Mouse (Mus musculus) neural tube, embryonic 13.5 days (tissue): ENCODE measurements around the gene Tm4sf4. TPM values are rescaled to one million over a fixed set of nuclear protein-coding genes. Genes with fewer than 3 reads are reported as not detected.

Experiments used
- ATAC-seq: fragments of 200-750 bp; cut with Nextera tagmentation; 2 replicates; pipeline ENCODE4 v1.8.0; 2017; ENCODE audit warnings: low read depth, mild to moderate bottlenecking, moderate TSS enrichment, moderate library complexity
- H3K27ac ChIP-seq: fragments of 300-500 bp; sonication (generic); replicated peaks from 2 replicates; pipeline ENCODE4 v1.5.1; 2015; ENCODE audit warnings: moderate library complexity, mild to moderate bottlenecking, inconsistent platforms
- H3K27me3 ChIP-seq: fragments of 300-500 bp; sonication (generic); 2 replicates; pipeline ENCODE4 v1.6.1; 2015; ENCODE audit warnings: mild to moderate bottlenecking, inconsistent platforms
- H3K36me3 ChIP-seq: fragments of 300-500 bp; sonication (generic); 2 replicates; pipeline ENCODE4 v1.6.1; 2015; ENCODE audit warnings: mild to moderate bottlenecking, inconsistent platforms
- H3K4me1 ChIP-seq: fragments of 300-500 bp; sonication (generic); replicated peaks from 2 replicates; pipeline ENCODE4 v1.6.1; 2015; ENCODE audit warnings: inconsistent platforms
- H3K4me2 ChIP-seq: fragments of 300-500 bp; sonication (generic); 2 replicates; pipeline ENCODE4 v1.6.1; 2015; ENCODE audit warnings: inconsistent platforms, mild to moderate bottlenecking, moderate library complexity
- H3K4me3 ChIP-seq: fragments of 300-500 bp; sonication (generic); 2 replicates; pipeline ENCODE4 v1.5.1; 2015; ENCODE audit warnings: mild to moderate bottlenecking, inconsistent platforms
- H3K9ac ChIP-seq: fragments of 300-500 bp; sonication (generic); 2 replicates; pipeline ENCODE4 v1.6.1; 2015; ENCODE audit warnings: moderate library complexity, mild to moderate bottlenecking, inconsistent platforms
- H3K9me3 ChIP-seq: fragments of 300-500 bp; sonication (generic); 2 replicates; pipeline ENCODE4 v1.6.1; 2016; ENCODE audit warnings: inconsistent platforms
- WGBS: fragments of 180-500 bp; shearing (Covaris S2); methylation state at CpG from one replicate; pipeline ENCODE4 v1.1.7; 2015; 5-methylcytosine and 5-hydroxymethylcytosine counted together
- polyA plus RNA-seq: library from polyadenylated mRNA; unstranded; fragments of >200 nt; fragmentation: Nextera tagmentation; extraction: Ambion mirVana; gene quantifications from 2 replicates; pipeline ENCODE4 v1.2.1, GENCODE M21; 2015

Gene Tm4sf4
- polyA plus RNA-seq, result 0.92 and 1.4 TPM in 2 replicates

GRCm38 (mm10) chr3:57425089-57425730, at the start of gene Tm4sf4:
TSS of gene Tm4sf4 (plus strand) at chr3:57425314.
- Histone ChIP-seq H3K4me2 (no peak within 1 kb of the TSS), H3K4me3 (no peak within 1 kb of the TSS), H3K4me1 (peaks cover 9% of the 10 kb centered on the region), H3K27me3 (no peaks in the 10 kb centered on the region), H3K36me3 (no peaks in the 10 kb centered on the region), H3K9me3 (no peaks in the 10 kb centered on the region), H3K27ac (peak within 1 kb of the TSS; percentile 49), H3K9ac (no peak within 1 kb of the TSS)
- peak; percentile 76; the same call in 1 of the 2 replicates for ATAC-seq
- 22% methylated on average over 10 of the region's 10 CpGs for WGBS

GRCm38 (mm10) chr3:57386423-57386822, 38.7 kb upstream of the Tm4sf4 start:
- H3K27me3 ChIP-seq, result no peaks in the 10 kb centered on the region
- WGBS, result 91% methylated on average over 6 of the region's 6 CpGs
- no peaks in the 10 kb centered on the region for H3K4me1 ChIP-seq
- H3K36me3 ChIP-seq, result no peaks in the 10 kb centered on the region
- H3K27ac ChIP-seq, result no peak overlapping the region
- no peak overlapping the region for H3K4me2 ChIP-seq
- H3K9me3 ChIP-seq, result no peaks in the 10 kb centered on the region
- H3K9ac ChIP-seq, result no peak overlapping the region
- H3K4me3 ChIP-seq, result no peak overlapping the region
- no peak for ATAC-seq

- WGBS, result 83% methylated on average over 2 of the region's 2 CpGs
These were observed 38.2 kb upstream of the Tm4sf4 start for GRCm38 (mm10) chr3:57386895-57387294.

GRCm38 (mm10) chr3:57387593-57387992, 37.5 kb upstream of the Tm4sf4 start:
- H3K4me1 ChIP-seq, result no peaks in the 10 kb centered on the region
- WGBS, result 78% methylated on average over 2 of the region's 2 CpGs
- H3K27ac ChIP-seq, result no peak overlapping the region
- ATAC-seq, result no peak
- H3K9me3 ChIP-seq, result no peaks in the 10 kb centered on the region
- H3K9ac ChIP-seq, result no peak overlapping the region
- H3K36me3 ChIP-seq, result no peaks in the 10 kb centered on the region
- no peak overlapping the region for H3K4me3 ChIP-seq
- H3K4me2 ChIP-seq, result no peak overlapping the region
- H3K27me3 ChIP-seq, result no peaks in the 10 kb centered on the region

More at GRCm38 (mm10) chr3:57386895-57387294, 38.2 kb upstream of the Tm4sf4 start:
- Histone ChIP-seq H3K27ac (no peak overlapping the region), H3K4me1 (no peaks in the 10 kb centered on the region), H3K9ac (no peak overlapping the region), H3K9me3 (no peaks in the 10 kb centered on the region), H3K36me3 (no peaks in the 10 kb centered on the region), H3K4me2 (no peak overlapping the region), H3K27me3 (no peaks in the 10 kb centered on the region), H3K4me3 (no peak overlapping the region)
- no peak for ATAC-seq

- no peak overlapping the region for H3K4me3 ChIP-seq
- H3K27ac ChIP-seq, result no peak overlapping the region
- no peaks in the 10 kb centered on the region for H3K36me3 ChIP-seq
- no peaks in the 10 kb centered on the region for H3K4me1 ChIP-seq
- ATAC-seq, result no peak
- no peaks in the 10 kb centered on the region for H3K9me3 ChIP-seq
- WGBS, result 90% methylated on average over 4 of the region's 4 CpGs
- no peak overlapping the region for H3K9ac ChIP-seq
- H3K4me2 ChIP-seq, result no peak overlapping the region
- H3K27me3 ChIP-seq, result no peaks in the 10 kb centered on the region
These were observed 13.6 kb upstream of the Tm4sf4 start for GRCm38 (mm10) chr3:57411535-57411934.

- Histone ChIP-seq H3K9me3 (no peaks in the 10 kb centered on the region), H3K9ac (no peak overlapping the region), H3K27ac (no peak overlapping the region), H3K4me2 (no peak overlapping the region), H3K4me3 (no peak overlapping the region), H3K27me3 (no peaks in the 10 kb centered on the region), H3K4me1 (peaks cover 5% of the 10 kb centered on the region), H3K36me3 (no peaks in the 10 kb centered on the region)
- ATAC-seq, result no peak
- 60% methylated on average over 2 of the region's 2 CpGs for WGBS
These were observed 4.9 kb upstream of the Tm4sf4 start for GRCm38 (mm10) chr3:57420233-57420632.

GRCm38 (mm10) chr3:57420660-57421059, 4.5 kb upstream of the Tm4sf4 start:
- 89% methylated on average over 1 of the region's 1 CpGs for WGBS

GRCm38 (mm10) chr3:57426351-57426750, 1.2 kb downstream of the Tm4sf4 start:
- no peaks in the 10 kb centered on the region for H3K27me3 ChIP-seq
- 82% methylated on average over 11 of the region's 11 CpGs for WGBS
- H3K9me3 ChIP-seq, result no peaks in the 10 kb centered on the region
- H3K9ac ChIP-seq, result no peak overlapping the region
- H3K36me3 ChIP-seq, result no peaks in the 10 kb centered on the region
- H3K4me3 ChIP-seq, result no peak overlapping the region
- ATAC-seq, result no peak
- H3K4me2 ChIP-seq, result no peak overlapping the region
- H3K4me1 ChIP-seq, result peaks cover 9% of the 10 kb centered on the region
- H3K27ac ChIP-seq, result no peak overlapping the region

More at GRCm38 (mm10) chr3:57420660-57421059, 4.5 kb upstream of the Tm4sf4 start:
- no peak overlapping the region for H3K27ac ChIP-seq
- no peaks in the 10 kb centered on the region for H3K27me3 ChIP-seq
- no peak overlapping the region for H3K4me3 ChIP-seq
- ATAC-seq, result no peak
- H3K9ac ChIP-seq, result no peak overlapping the region
- no peaks in the 10 kb centered on the region for H3K36me3 ChIP-seq
- no peak overlapping the region for H3K4me2 ChIP-seq
- no peaks in the 10 kb centered on the region for H3K9me3 ChIP-seq
- peaks cover 9% of the 10 kb centered on the region for H3K4me1 ChIP-seq

GRCm38 (mm10) chr3:57428682-57429464, 3.8 kb downstream of the Tm4sf4 start:
- Histone ChIP-seq H3K4me2 (no peak overlapping the region), H3K27ac (no peak overlapping the region), H3K4me3 (no peak overlapping the region), H3K36me3 (no peaks in the 10 kb centered on the region), H3K27me3 (no peaks in the 10 kb centered on the region), H3K9me3 (no peaks in the 10 kb centered on the region), H3K9ac (no peak overlapping the region), H3K4me1 (peaks cover 9% of the 10 kb centered on the region; the same call in 1 of the 2 replicates)
- no peak for ATAC-seq
- WGBS, result 51% methylated on average over 5 of the region's 5 CpGs

- H3K4me3 ChIP-seq, result no peak overlapping the region
- no peak for ATAC-seq
- H3K9me3 ChIP-seq, result no peaks in the 10 kb centered on the region
- no peaks in the 10 kb centered on the region for H3K27me3 ChIP-seq
- H3K4me1 ChIP-seq, result peaks cover 9% of the 10 kb centered on the region; the same call in 1 of the 2 replicates
- no peak overlapping the region for H3K4me2 ChIP-seq
- H3K9ac ChIP-seq, result no peak overlapping the region
- H3K27ac ChIP-seq, result no peak overlapping the region
- 76% methylated on average over 4 of the region's 4 CpGs for WGBS
- H3K36me3 ChIP-seq, result no peaks in the 10 kb centered on the region
These were observed 4.4 kb downstream of the Tm4sf4 start for GRCm38 (mm10) chr3:57429486-57429885.

- WGBS, result 74% methylated on average over 3 of the region's 3 CpGs
- H3K27me3 ChIP-seq, result no peaks in the 10 kb centered on the region
- no peak overlapping the region for H3K4me3 ChIP-seq
- H3K27ac ChIP-seq, result no peak overlapping the region
- H3K9me3 ChIP-seq, result no peaks in the 10 kb centered on the region
- no peak overlapping the region for H3K4me2 ChIP-seq
- no peak for ATAC-seq
- no peak overlapping the region for H3K9ac ChIP-seq
- no peaks in the 10 kb centered on the region for H3K4me1 ChIP-seq
- no peaks in the 10 kb centered on the region for H3K36me3 ChIP-seq
These were observed 6.6 kb downstream of the Tm4sf4 start for GRCm38 (mm10) chr3:57431706-57432105.

GRCm38 (mm10) chr3:57435364-57435763, 10.2 kb downstream of the Tm4sf4 start:
- 85% methylated on average over 8 of the region's 8 CpGs for WGBS

More at GRCm38 (mm10) chr3:57435364-57435763, 10.2 kb downstream of the Tm4sf4 start:
- Histone ChIP-seq H3K36me3 (no peaks in the 10 kb centered on the region), H3K9me3 (no peaks in the 10 kb centered on the region), H3K4me1 (no peaks in the 10 kb centered on the region), H3K9ac (no peak overlapping the region), H3K4me2 (no peak overlapping the region), H3K27me3 (no peaks in the 10 kb centered on the region), H3K27ac (no peak overlapping the region), H3K4me3 (no peak overlapping the region)
- no peak for ATAC-seq
